Mouse (Mus musculus): Measurements from ENCODE around the gene Tk1. TPM values are rescaled to one million over a fixed set of nuclear protein-coding genes. Genes with fewer than 3 reads are reported as not detected.

Gene Tk1
- polyA plus RNA-seq (2016; fragmentation: Nextera tagmentation; extraction: Ambion mirVana), result 117 and 129 TPM in 2 replicates

DNA sequence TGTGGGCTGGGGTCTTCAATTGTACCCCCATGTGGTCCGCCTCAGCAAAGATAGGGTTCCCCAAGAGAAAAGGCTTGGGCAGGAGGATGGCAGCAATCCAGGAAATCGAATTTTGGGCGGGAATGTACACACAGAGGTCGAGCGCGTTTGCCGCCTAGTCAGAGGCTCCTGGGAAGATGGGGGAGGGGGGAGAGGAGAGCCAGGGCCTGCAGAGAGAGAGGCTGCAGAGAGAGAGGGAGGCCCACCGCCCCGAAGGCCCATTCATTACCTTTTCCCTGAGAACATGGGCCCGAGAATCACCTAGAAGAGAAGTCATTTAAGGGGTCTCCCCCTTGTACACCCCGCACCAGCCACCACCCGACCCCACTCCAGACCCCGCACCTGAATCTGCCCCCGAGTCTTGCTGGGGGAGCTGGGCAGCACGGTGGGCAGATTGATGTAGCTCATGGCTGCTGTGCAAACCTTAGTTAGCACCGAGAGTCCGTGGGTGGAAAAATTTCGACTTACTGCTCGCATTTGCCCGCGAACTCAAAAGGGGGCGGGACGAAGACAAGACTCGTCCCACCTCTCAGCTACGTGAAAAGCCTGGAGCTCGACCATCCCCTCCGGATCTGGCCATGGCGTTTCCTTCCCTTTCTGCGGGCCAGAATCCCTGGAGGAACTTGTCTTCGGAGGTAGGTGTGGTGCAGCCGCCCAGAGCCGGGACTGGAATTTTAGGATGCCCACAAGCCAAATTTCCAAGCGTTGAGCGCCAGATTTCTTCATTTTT is at the start of gene Tk1, which contains the start of gene Afmid:
TSS of gene Tk1 (minus strand) at position 760 of the 769 bp plus-strand sequence.
TSS of gene Afmid (plus strand) at position 592 of the 769 bp plus-strand sequence.
- H3K36me3 ChIP-seq, result peaks cover 20% of the 10 kb centered on the region
- peak within 1 kb of the TSS; percentile 63 for H3K9ac ChIP-seq
- H3K9me3 ChIP-seq, result no peaks in the 10 kb centered on the region
- peak within 1 kb of the TSS; percentile 56 for H3K4me3 ChIP-seq
- H3K4me2 ChIP-seq (replicated peaks), result peak within 1 kb of the TSS; percentile 78
- H3K27ac ChIP-seq, result peak within 1 kb of the TSS; percentile 92
- no peaks in the 10 kb centered on the region for H3K27me3 ChIP-seq
- H3K4me1 ChIP-seq, result peaks cover 41% of the 10 kb centered on the region
- ATAC-seq (ENCODE audit: insufficient number of reproducible peaks, insufficient read depth, low FRiP score, low TSS enrichment), result peak; percentile 73; the same call in 1 of the 2 replicates
- WGBS, result under 1% methylated on average over 34 of the region's 34 CpGs

DNA sequence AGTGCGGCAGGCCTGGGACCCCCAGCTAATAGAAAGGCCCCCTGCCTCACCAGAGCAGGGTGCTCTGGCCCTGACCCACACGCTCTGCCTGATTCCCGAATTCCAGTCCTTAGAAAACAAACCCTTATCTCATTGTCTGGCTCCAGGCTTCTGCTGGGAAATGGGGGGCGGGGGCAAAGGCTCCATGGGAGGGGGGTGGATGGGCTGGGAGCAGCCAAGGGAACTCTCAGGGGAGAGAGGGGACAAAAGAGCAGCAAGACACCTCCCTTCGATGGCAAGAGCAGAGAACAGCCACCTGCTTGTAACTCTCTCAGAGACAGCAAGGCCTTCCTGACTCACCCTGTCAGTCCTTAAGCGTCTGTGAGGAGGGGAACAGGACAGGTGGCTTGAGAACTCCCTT is 49.8 kb upstream of the Tk1 start:
- no peaks in the 10 kb centered on the region; the same call in 1 of the 2 replicates for H3K27me3 ChIP-seq

DNA sequence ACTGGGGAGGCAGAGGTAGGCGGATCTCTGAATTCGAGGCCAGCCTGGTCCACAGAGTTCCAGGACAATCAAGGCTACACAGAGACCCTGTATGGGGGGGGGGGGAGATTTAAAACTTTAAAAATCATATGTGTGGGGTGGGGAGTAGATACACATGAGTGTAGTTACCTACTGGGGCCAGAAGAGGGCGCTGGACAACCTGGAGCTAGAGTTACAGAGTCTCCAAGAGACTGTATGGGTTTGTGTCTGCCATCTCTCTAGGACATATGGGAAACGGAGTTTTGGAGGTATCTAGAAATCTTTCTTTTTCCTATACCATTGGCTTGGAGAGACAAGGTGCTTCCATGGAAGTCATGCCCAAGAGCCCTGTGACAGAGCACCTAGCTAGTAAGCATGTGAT is 48.5 kb upstream of the Tk1 start:
- Histone ChIP-seq H3K27ac (no peak overlapping the region), H3K4me3 (no peak overlapping the region), H3K9me3 (no peaks in the 10 kb centered on the region), H3K36me3 (no peaks in the 10 kb centered on the region), H3K4me1 (peaks cover 25% of the 10 kb centered on the region), H3K27me3 (no peaks in the 10 kb centered on the region; the same call in 1 of the 2 replicates), H3K9ac (no peak overlapping the region), H3K4me2 (replicated peaks) (no peak overlapping the region)
- ATAC-seq (ENCODE audit: insufficient number of reproducible peaks, insufficient read depth, low FRiP score, low TSS enrichment), result no peak
- WGBS, result 60% methylated on average over 4 of the region's 4 CpGs

More for the DNA sequence above, 49.8 kb upstream of the Tk1 start:
- H3K4me1 ChIP-seq, result peaks cover 22% of the 10 kb centered on the region
- H3K4me3 ChIP-seq, result no peak overlapping the region
- H3K9ac ChIP-seq, result no peak overlapping the region
- H3K27ac ChIP-seq, result no peak overlapping the region
- ATAC-seq (ENCODE audit: insufficient number of reproducible peaks, insufficient read depth, low FRiP score, low TSS enrichment), result no peak
- no peaks in the 10 kb centered on the region for H3K9me3 ChIP-seq
- WGBS, result 20% methylated on average over 6 of the region's 6 CpGs
- no peaks in the 10 kb centered on the region for H3K36me3 ChIP-seq
- no peak overlapping the region for H3K4me2 ChIP-seq (replicated peaks)

DNA sequence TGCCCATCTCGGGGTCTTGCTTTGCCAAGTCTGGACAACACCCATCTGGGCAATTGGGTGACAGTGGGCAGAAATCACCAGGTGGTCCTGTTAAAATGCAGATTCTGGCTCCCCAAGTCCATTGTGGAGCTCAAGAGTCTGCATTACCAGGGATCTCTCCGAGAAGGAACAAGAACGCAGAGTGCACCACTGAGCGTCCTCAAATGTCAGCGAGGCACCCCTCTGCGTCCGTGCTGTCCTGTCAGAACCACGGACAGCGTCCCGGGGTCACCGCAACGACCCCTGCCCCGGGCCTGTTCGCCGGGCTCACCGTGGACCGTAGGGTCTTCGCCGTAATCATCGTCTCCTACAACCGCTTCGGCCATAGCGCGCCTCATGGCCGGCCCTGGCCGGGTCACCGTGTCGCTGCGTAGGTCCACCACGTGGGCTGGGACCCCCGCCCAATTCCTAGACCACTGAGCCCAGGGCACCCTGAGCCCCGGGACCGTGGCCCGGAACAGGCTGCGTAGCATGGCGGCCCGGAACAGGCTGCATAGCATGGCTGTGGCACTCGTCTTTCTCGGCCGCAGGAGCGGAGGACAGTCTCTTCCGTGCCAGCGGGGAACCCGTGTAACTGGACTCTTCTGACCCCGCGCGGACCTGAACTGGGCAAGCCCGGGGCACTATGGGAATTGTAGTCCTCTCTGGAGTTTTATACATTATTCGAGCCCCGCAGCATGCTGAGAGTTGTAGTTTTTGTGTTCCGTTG is 47.1 kb upstream of the Tk1 start, which contains the start of gene Tha1:
TSS of gene Tha1 (minus strand) at position 621 of the 748 bp plus-strand sequence.
- no peaks in the 10 kb centered on the region; the same call in 1 of the 2 replicates for H3K27me3 ChIP-seq

DNA sequence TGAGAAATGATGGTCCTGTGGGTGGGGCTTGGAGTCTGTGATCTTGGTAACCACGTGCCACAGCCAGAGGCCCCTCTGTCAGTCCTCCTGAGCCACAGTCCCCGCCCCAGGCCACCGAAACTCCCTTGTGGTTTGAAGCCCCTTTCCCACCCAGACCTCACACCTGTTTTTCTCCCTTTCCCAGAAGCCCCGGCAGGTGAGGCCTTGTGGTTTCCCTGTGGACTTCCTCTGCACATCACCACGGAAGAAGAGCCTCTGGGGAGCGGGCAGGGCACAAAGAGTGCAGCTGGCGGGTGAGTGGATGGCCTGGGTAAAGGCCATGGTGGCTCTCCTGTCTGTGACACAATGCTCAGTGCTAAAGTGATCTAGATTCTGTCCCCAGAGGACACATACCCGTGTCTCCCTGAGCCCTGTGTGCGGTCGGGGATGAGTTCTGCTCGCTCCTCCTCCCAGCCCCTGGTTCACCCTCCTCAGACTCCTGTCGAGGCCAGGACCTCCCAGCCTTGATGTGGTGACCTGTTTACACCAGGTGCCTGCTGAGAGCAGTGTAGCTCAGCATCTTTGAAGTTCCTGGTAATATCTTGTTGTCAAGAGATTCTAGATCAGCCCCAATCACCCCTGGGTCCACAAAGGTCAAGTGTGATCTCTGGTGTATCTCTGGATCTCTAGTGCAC is 46.2 kb upstream of the Tk1 start:
- Histone ChIP-seq H3K9ac (no peak overlapping the region), H3K4me2 (replicated peaks) (no peak overlapping the region), H3K4me3 (no peak overlapping the region), H3K27ac (no peak overlapping the region), H3K9me3 (no peaks in the 10 kb centered on the region), H3K36me3 (no peaks in the 10 kb centered on the region), H3K4me1 (peaks cover 10% of the 10 kb centered on the region; the same call in 1 of the 2 replicates), H3K27me3 (no peaks in the 10 kb centered on the region; the same call in 1 of the 2 replicates)
- no peak for ATAC-seq (ENCODE audit: insufficient number of reproducible peaks, insufficient read depth, low FRiP score, low TSS enrichment)
- WGBS, result 67% methylated on average over 12 of the region's 12 CpGs

More for the DNA sequence above, 47.1 kb upstream of the Tk1 start, which contains the start of gene Tha1:
- Histone ChIP-seq H3K4me3 (peak within 1 kb of the TSS; percentile 69), H3K9me3 (no peaks in the 10 kb centered on the region), H3K4me2 (replicated peaks) (peak within 1 kb of the TSS; percentile 96), H3K9ac (peak within 1 kb of the TSS; percentile 66), H3K36me3 (no peaks in the 10 kb centered on the region), H3K4me1 (peaks cover 13% of the 10 kb centered on the region), H3K27ac (no peak within 1 kb of the TSS)
- WGBS, result 1% methylated on average over 51 of the region's 51 CpGs
- peak; percentile 70; the same call in 1 of the 2 replicates for ATAC-seq (ENCODE audit: insufficient number of reproducible peaks, insufficient read depth, low FRiP score, low TSS enrichment)

DNA sequence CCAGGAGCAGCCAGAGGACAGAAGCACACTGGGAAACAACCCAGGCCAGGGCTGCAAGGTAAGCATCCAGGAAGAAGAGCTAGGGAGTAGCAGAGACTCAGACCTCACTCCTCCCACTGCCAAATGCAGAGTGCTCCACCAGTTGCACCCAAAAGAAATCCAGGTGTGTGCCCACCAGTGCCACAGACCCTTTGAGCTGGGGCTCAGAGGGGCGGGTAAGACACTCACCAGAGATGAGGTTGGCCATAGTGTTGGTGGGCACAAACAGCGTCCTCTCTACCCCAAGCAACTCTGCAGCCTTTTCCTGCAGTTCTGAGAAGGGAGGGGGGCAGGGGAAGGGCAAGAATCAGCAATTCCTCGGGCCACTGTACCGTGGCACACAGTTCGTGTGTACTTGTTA is 45.5 kb upstream of the Tk1 start:
- H3K4me2 ChIP-seq (replicated peaks), result no peak overlapping the region
- 63% methylated on average over 5 of the region's 5 CpGs for WGBS
- H3K36me3 ChIP-seq, result no peaks in the 10 kb centered on the region
- H3K4me3 ChIP-seq, result no peak overlapping the region
- H3K9ac ChIP-seq, result no peak overlapping the region
- no peak overlapping the region for H3K27ac ChIP-seq
- H3K27me3 ChIP-seq, result no peaks in the 10 kb centered on the region; the same call in 1 of the 2 replicates
- H3K9me3 ChIP-seq, result no peaks in the 10 kb centered on the region
- no peak for ATAC-seq (ENCODE audit: insufficient number of reproducible peaks, insufficient read depth, low FRiP score, low TSS enrichment)
- peaks cover 11% of the 10 kb centered on the region; the same call in 1 of the 2 replicates for H3K4me1 ChIP-seq

DNA sequence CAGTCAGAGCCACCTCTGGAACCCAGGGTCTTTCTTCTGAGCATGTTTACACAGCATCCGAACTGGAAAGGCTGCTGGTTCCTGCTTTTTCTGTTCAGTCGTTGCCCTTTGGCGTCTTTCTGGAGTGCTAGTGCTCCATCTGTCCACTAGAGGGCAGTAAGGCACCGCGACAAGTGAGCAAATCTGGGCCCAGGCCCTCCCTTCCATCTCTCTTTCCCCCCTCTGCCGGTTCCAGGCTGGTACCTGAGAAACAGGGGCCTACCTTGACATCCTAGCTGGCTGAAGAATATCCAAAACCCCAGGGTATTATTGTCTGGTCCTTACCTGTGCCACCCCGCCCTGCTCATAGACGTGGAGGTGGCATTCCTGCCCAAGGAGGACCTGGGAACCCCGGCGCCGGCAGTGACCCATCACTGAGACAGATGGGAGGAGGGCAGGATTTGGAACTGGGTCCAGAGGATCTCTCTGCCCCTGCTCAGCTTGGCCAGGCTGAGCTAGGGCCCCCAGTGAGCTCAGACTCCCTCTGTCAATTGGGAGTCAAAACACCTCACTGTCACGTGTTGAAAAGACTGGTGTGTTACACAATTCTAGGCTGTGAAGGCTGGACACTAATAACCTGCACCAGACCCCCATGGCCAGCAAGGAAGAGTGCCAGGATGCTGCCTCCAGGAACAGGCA is 44.9 kb upstream of the Tk1 start:
- Histone ChIP-seq H3K4me2 (replicated peaks) (no peak overlapping the region), H3K4me3 (no peak overlapping the region), H3K4me1 (peaks cover 15% of the 10 kb centered on the region; the same call in 1 of the 2 replicates), H3K9me3 (no peaks in the 10 kb centered on the region), H3K36me3 (no peaks in the 10 kb centered on the region), H3K9ac (no peak overlapping the region), H3K27ac (no peak overlapping the region), H3K27me3 (no peaks in the 10 kb centered on the region; the same call in 1 of the 2 replicates)
- no peak for ATAC-seq (ENCODE audit: insufficient number of reproducible peaks, insufficient read depth, low FRiP score, low TSS enrichment)
- 37% methylated on average over 12 of the region's 12 CpGs for WGBS

DNA sequence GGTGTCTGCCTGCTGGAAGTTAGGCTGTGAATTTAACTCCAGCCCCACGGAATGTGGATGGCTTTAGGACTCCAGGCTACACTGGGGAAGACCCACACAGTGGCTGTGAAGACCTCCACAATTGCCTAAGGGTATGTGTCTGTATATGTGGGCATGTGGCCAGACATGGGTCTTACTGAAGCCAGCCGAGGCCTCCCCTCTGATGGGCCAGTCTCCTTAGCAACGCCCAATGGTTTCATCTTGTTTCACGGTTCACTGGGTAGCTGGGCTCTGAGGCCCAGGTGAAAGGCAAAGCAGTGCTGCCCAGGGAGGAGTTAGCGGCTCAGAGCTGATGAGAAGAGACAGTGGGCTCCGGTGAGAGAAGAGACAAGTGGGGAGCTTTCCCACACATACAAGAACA is 40.1 kb upstream of the Tk1 start:
- H3K27ac ChIP-seq, result peak overlapping the region; percentile 20; the same call in 1 of the 2 replicates
- 26% methylated on average over 6 of the region's 6 CpGs for WGBS
- H3K9ac ChIP-seq, result no peak overlapping the region
- no peak overlapping the region for H3K4me2 ChIP-seq (replicated peaks)
- ATAC-seq (ENCODE audit: insufficient number of reproducible peaks, insufficient read depth, low FRiP score, low TSS enrichment), result 0 out of 2 replicates have a peak, but pooled peaks have one; percentile 19
- H3K4me3 ChIP-seq, result no peak overlapping the region
- peaks cover 17% of the 10 kb centered on the region for H3K27me3 ChIP-seq
- H3K36me3 ChIP-seq, result no peaks in the 10 kb centered on the region
- H3K9me3 ChIP-seq, result no peaks in the 10 kb centered on the region
- H3K4me1 ChIP-seq, result peaks cover 9% of the 10 kb centered on the region; the same call in 1 of the 2 replicates

DNA sequence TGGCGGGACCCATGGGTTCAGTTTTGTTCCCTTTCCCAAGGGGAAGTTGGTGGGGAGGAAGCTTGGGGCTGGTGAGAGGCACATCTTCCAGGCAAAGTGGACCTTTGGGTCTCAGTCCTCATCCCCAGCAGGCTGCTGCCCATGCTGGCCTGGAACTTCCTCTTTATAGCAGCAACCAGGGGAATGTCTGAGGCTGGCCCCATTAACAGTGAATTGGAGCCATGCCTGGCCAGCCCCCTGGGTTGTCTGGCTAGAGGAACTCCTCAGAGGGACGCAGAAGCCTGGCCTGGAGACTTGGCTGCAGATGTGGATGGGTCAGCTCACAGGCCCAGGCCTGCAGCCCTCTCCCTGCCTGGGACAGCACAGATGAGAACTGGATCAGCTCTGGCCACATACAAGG is 38.9 kb upstream of the Tk1 start:
- H3K4me1 ChIP-seq, result peaks cover 14% of the 10 kb centered on the region; the same call in 1 of the 2 replicates
- no peak overlapping the region for H3K4me2 ChIP-seq (replicated peaks)
- H3K27ac ChIP-seq, result no peak overlapping the region
- H3K9ac ChIP-seq, result no peak overlapping the region
- H3K36me3 ChIP-seq, result no peaks in the 10 kb centered on the region
- H3K4me3 ChIP-seq, result no peak overlapping the region
- H3K27me3 ChIP-seq, result peaks cover 29% of the 10 kb centered on the region
- WGBS, result 63% methylated on average over 2 of the region's 2 CpGs
- ATAC-seq (ENCODE audit: insufficient number of reproducible peaks, insufficient read depth, low FRiP score, low TSS enrichment), result no peak
- H3K9me3 ChIP-seq, result no peaks in the 10 kb centered on the region

DNA sequence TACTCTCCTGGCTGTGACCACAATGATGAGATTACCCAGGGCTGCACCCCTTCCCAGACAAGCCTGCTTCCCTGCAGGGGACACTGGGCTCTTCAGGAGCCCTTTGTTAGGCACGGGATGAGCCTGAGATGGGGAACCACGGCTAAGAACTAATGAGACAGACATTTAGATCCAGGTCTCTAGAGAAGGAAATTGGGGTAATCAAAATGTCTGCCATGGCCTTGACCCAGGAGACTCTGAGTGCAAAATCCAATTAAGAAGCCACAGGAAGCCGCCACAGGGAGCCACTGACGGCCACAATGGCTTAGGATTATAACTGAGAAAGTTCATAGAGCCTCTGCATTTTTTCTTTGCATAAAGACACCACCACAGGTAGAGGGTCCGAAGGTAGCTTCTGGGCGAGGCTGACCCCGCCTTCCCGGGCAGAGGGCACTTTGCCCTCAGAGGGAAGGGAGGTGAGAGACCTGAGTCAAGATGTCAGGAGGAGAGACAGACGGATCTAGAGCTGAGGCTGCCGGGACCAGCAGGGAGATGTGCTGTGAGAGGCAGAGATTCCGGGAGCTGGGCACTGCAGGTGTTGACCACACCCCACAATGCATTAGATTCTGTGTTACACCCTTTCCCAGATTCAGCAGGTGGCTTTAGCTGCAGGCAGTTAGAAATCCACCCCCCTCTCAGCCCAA is 37.4 kb upstream of the Tk1 start:
- no peak for ATAC-seq (ENCODE audit: insufficient number of reproducible peaks, insufficient read depth, low FRiP score, low TSS enrichment)

More for the DNA sequence above, 37.4 kb upstream of the Tk1 start:
- WGBS, result 25% methylated on average over 11 of the region's 11 CpGs
- H3K27me3 ChIP-seq, result peaks cover 42% of the 10 kb centered on the region
- H3K9me3 ChIP-seq, result no peaks in the 10 kb centered on the region
- no peak overlapping the region for H3K4me2 ChIP-seq (replicated peaks)
- no peak overlapping the region for H3K27ac ChIP-seq
- H3K4me3 ChIP-seq, result no peak overlapping the region
- H3K4me1 ChIP-seq, result peaks cover 16% of the 10 kb centered on the region; the same call in 1 of the 2 replicates
- H3K9ac ChIP-seq, result no peak overlapping the region
- 0 out of 2 replicates have a peak, but pooled peaks cover 4% of the 10 kb centered on the region for H3K36me3 ChIP-seq
